Mouse (Mus musculus) ES-Bruce4 (cell line): ENCODE measurements around the gene Popdc2. TPM values are rescaled to one million over a fixed set of nuclear protein-coding genes. Genes with fewer than 3 reads are reported as not detected.

ENCODE experiments used
- H3K27ac ChIP-seq: 2 replicates; pipeline ENCODE4 v1.5.1; 2012; ENCODE audit warnings: low read length, inconsistent platforms; ENCODE audit not compliant: insufficient read depth
- H3K27me3 ChIP-seq: 2 replicates; pipeline ENCODE4 v1.6.1; 2012; ENCODE audit warnings: mild to moderate bottlenecking, low read length, inconsistent platforms; ENCODE audit not compliant: control insufficient read depth, poor library complexity, insufficient read depth, severe bottlenecking
- H3K36me3 ChIP-seq: 2 replicates; pipeline ENCODE4 v1.6.1; 2012; ENCODE audit warnings: inconsistent platforms, mild to moderate bottlenecking, low read length, moderate library complexity; ENCODE audit not compliant: control insufficient read depth, poor library complexity, insufficient read depth, severe bottlenecking
- H3K4me1 ChIP-seq: one replicate; pipeline ENCODE4 v1.8.1; 2011; ENCODE audit warnings: low read length; ENCODE audit not compliant: control insufficient read depth, insufficient read depth
- H3K4me3 ChIP-seq: 2 replicates; pipeline ENCODE4 v1.5.1; 2011; ENCODE audit warnings: low read depth, mild to moderate bottlenecking, low read length
- H3K9ac ChIP-seq: 2 replicates; pipeline ENCODE4 v1.6.1; 2012; ENCODE audit warnings: low read depth, mild to moderate bottlenecking, inconsistent platforms; ENCODE audit not compliant: poor library complexity, severe bottlenecking
- H3K9me3 ChIP-seq: replicated peaks from 2 replicates; pipeline ENCODE4 v1.6.1; 2012; ENCODE audit warnings: mild to moderate bottlenecking, low read length, inconsistent platforms; ENCODE audit not compliant: control insufficient read depth, poor library complexity, insufficient read depth, severe bottlenecking
- CTCF ChIP-seq: IDR thresholded peaks from one replicate; pipeline ENCODE4 v1.8.1; 2011; ENCODE audit warnings: low read depth, low read length
- EP300 ChIP-seq: IDR thresholded peaks from 2 replicates; pipeline ENCODE4 v1.6.1; 2011; ENCODE audit warnings: low read depth, low read length; ENCODE audit not compliant: insufficient read depth
- POLR2A ChIP-seq: IDR thresholded peaks from one replicate; pipeline ENCODE4 v1.8.1; 2011; ENCODE audit warnings: low read length; ENCODE audit not compliant: insufficient read depth
- polyA plus RNA-seq: library from polyadenylated mRNA; stranded (reverse); fragments of >200 nt; gene quantifications from 2 replicates; pipeline ENCODE4 v1.2.4, GENCODE M21; 2011; ENCODE audit warnings: low read depth; ENCODE audit not compliant: missing spikeins, insufficient read depth, insufficient read length

Gene Popdc2
- polyA plus RNA-seq, 1 experiment: not detected

DNA sequence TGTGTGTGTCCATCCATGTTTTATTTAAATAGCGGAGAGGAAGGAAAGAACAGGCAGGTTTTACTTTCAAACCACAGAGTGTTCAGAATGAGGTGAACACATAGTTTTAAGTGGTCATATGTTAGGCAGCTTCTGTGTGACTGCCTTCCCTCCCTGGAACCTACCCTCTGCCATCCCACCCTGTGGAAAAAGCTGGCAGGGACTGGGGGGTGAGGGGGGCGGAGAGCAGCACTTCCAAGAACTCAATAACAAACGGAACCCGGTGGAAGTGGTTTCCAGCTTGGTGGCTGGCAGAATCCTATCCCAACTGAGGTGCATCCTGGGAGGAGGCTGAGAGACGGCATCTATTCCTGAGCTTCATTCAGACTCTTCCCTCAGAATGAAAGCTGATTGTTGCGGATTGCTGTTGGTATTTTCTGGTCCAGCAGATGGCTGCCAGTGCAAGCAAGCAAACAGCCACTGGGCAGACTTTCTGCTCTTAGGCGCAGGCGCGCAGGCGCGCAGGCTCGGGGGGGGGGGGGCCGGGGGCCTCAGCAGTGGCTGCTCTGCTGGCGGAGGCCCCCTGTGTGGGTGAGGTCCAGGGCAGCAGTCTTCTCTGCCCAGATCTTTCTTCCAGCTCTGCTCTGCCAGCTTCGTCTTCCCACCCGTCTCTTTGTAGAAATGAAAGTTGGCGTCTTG is 14.3 kb downstream of the Popdc2 start:
- Histone ChIP-seq H3K36me3 (no peaks in the 10 kb centered on the region), H3K27ac (no peak overlapping the region), H3K4me1 (no peaks in the 10 kb centered on the region), H3K9me3 (no peaks in the 10 kb centered on the region), H3K9ac (no peak overlapping the region), H3K27me3 (no peaks in the 10 kb centered on the region), H3K4me3 (no peak overlapping the region)
- no peak for TF ChIP-seq EP300
- no peak for TF ChIP-seq POLR2A
- TF ChIP-seq CTCF: no peak

DNA sequence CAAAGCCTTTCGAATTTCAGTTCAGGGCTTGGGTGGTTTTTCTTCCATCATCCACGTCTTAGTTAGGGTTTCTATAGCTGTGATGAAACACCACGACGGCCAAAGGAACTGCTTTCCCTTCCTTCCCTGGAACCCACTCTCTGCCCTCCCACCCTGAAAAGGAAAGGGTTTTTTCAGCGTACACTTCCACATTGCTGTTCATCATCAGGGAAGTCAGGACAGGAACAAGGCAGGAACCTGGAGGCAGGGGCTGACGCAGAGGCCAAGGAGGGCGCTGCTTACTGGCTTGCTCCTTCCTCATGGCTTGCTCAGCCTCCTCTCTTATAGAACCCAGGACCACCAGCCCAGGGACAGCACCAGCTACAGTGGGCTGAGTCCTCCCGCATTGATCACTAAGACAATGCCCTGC is 14.8 kb downstream of the Popdc2 start:
- Histone ChIP-seq H3K4me1 (no peaks in the 10 kb centered on the region), H3K9ac (no peak overlapping the region), H3K4me3 (no peak overlapping the region), H3K27me3 (no peaks in the 10 kb centered on the region), H3K9me3 (no peaks in the 10 kb centered on the region), H3K27ac (no peak overlapping the region), H3K36me3 (no peaks in the 10 kb centered on the region)
- no peak for TF ChIP-seq CTCF
- no peak for TF ChIP-seq POLR2A
- TF ChIP-seq EP300: no peak

DNA sequence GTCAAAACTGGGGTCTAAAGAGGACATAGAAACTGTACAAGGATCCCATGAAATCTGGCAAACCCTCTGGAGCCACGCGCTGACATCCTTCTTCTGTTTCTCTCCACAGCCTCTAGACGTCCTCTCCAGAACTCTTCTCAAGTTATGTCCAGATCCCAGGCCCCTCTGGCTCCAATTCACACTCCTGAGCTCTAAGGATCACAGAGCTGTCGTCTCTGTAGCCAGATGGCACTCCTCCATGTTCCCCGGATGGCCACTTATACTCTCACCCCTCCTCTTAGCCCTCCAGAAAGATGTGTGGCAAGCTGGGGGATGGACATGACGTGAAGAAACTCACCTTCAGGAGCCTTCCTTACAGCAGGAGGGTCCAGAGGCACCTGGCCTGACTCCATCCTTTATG is 15.5 kb downstream of the Popdc2 start:
- TF ChIP-seq EP300 (no peak), CTCF (no peak), POLR2A (no peak)
- Histone ChIP-seq H3K9me3 (no peaks in the 10 kb centered on the region), H3K4me3 (no peak overlapping the region), H3K27ac (no peak overlapping the region), H3K27me3 (no peaks in the 10 kb centered on the region), H3K4me1 (no peaks in the 10 kb centered on the region), H3K9ac (no peak overlapping the region), H3K36me3 (no peaks in the 10 kb centered on the region)

DNA sequence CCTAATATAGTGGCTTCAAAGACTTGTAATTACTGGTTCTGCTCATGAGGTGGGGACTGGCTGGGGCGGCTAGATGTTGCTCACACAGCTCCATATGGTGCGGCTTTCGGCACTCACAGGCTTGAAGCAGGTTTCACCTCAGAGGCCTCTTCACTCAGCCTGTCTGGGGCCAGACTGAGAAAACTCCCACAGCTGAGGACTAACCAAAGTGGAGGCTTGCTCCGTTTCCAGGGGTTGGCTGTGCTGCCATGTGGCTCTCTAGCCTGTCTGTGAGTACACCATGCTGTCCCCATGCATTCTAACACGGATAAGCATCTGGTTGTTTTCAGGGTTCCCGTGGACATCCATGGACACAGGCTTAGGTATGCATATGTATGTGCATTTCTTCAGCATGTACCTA is 16.6 kb downstream of the Popdc2 start:
- H3K4me1 ChIP-seq: no peaks in the 10 kb centered on the region
- H3K4me3 ChIP-seq: no peak overlapping the region
- H3K9me3 ChIP-seq: no peaks in the 10 kb centered on the region
- TF ChIP-seq EP300: no peak
- no peak for TF ChIP-seq CTCF
- TF ChIP-seq POLR2A: no peak
- H3K9ac ChIP-seq: no peak overlapping the region
- no peak overlapping the region for H3K27ac ChIP-seq
- no peaks in the 10 kb centered on the region for H3K27me3 ChIP-seq
- H3K36me3 ChIP-seq: no peaks in the 10 kb centered on the region

DNA sequence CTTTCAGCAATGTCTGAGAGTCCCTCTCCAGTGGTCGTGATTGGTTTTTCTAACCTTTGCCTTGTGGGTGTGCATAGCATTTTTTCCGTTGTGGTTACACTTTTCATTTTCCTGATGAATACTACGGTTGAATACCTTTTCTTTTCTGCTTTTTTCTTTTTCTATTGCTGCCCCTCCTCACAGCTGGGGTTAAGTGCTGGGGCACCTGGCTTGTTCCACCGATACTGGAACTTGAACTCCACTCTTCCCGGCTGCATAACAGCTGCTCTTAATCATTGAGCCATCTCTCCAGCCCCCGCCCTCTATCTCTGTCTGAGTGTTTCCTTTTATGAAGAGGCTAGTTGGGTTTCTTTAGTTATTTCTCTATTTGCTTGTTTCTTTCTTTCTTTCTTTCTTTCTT is 17.1 kb downstream of the Popdc2 start:
- no peak for TF ChIP-seq POLR2A
- no peak for TF ChIP-seq EP300
- TF ChIP-seq CTCF: no peak
- H3K9ac ChIP-seq: no peak overlapping the region

DNA sequence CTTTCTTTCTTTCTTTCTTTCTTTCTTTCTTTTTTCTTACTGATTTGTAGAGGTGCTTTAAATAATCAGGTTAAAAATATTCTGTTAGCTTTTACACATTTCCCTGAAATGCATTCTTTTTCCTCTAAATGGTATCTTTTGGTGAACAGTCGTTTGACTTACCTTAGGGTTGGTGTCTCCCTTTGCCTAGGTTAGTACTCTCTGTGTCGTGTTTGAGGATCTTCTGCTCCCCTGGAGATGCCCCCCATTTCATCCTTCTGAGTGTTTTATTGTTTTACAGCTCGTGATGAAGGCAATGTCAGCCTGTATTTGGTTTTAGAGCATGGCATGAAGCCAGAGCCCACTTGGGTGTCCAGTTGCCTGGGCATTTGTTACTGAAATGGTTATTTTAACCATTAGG is 17.5 kb downstream of the Popdc2 start:
- Histone ChIP-seq H3K9me3 (no peaks in the 10 kb centered on the region), H3K36me3 (no peaks in the 10 kb centered on the region), H3K9ac (no peak overlapping the region), H3K27me3 (no peaks in the 10 kb centered on the region), H3K4me3 (no peak overlapping the region), H3K4me1 (no peaks in the 10 kb centered on the region), H3K27ac (no peak overlapping the region)
- TF ChIP-seq POLR2A (no peak), CTCF (no peak), EP300 (no peak)

More for the DNA sequence above, 17.1 kb downstream of the Popdc2 start:
- H3K4me3 ChIP-seq: no peak overlapping the region
- H3K4me1 ChIP-seq: no peaks in the 10 kb centered on the region
- no peaks in the 10 kb centered on the region for H3K27me3 ChIP-seq
- H3K36me3 ChIP-seq: no peaks in the 10 kb centered on the region
- no peaks in the 10 kb centered on the region for H3K9me3 ChIP-seq
- no peak overlapping the region for H3K27ac ChIP-seq
